Mouse (Mus musculus): ENCODE results near the gene Lefty2. TPM values are rescaled to one million over a fixed set of nuclear protein-coding genes. Genes with fewer than 3 reads are reported as not detected.

Gene Lefty2
- not detected for polyA plus RNA-seq (2012; fragmentation: generic; extraction: Trizol)
- long read RNA-seq, experiment 1 = 0 reads
- long read RNA-seq, experiment 2 = 0 reads

DNA sequence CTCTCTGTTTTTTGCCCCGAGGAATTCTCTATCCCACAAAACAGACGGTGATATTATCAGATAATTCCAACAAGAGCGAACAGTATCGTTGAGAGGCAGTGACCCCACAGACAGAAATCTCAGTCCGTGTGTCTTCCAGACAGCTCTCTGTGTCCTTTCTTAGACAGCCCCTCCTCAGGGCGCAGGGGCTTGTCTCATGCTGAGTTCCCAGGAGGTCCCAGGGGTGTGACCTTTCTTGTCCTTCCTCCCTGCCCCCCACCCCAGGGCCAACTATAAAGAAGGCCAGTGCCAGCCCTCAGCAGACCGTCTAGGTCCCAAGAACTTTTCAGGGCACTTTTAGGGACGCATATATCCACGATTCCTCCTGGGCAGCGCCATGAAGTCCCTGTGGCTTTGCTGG, at the start of gene Lefty2:
Gene Lefty2, plus strand, starts transcription at position 301 of the 400 bp plus-strand sequence.
- no peak within 1 kb of the TSS for H3K4me3 ChIP-seq (ENCODE audit: insufficient read depth, poor library complexity, severe bottlenecking)
- TF ChIP-seq MYOD1 (IDR thresholded peaks at IDR 0.05; ENCODE audit: control insufficient read depth, insufficient read length, low read depth) (no peak), USF1 (IDR thresholded peaks at IDR 0.05; ENCODE audit: low read depth) (no peak), CTCF (IDR thresholded peaks at IDR 0.05; ENCODE audit: control insufficient read depth, insufficient read depth, insufficient read length) (no peak), MYOG (IDR thresholded peaks at IDR 0.05; ENCODE audit: control insufficient read depth, extremely low read depth, insufficient read length) (no peak), CEBPB (IDR thresholded peaks at IDR 0.05; ENCODE audit: low read depth) (no peak), MAX (IDR thresholded peaks at IDR 0.05) (no peak), FOSL1 (IDR thresholded peaks at IDR 0.05; ENCODE audit: insufficient read depth, low read length, poor library complexity, severe bottlenecking) (no peak)
- no peaks in the 10 kb centered on the region for H3K79me2 ChIP-seq (ENCODE audit: control insufficient read depth, insufficient read depth)
- peaks cover 43% of the 10 kb centered on the region for H3K27me3 ChIP-seq (ENCODE audit: control insufficient read depth, insufficient read depth, insufficient read length)
- H3K79me3 ChIP-seq (ENCODE audit: low read depth) = no peaks in the 10 kb centered on the region
- no peak within 1 kb of the TSS for H3ac ChIP-seq (ENCODE audit: control insufficient read depth, insufficient read length, low read depth)
- no peaks in the 10 kb centered on the region for H3K36me3 ChIP-seq (ENCODE audit: control insufficient read depth, insufficient read depth)

DNA sequence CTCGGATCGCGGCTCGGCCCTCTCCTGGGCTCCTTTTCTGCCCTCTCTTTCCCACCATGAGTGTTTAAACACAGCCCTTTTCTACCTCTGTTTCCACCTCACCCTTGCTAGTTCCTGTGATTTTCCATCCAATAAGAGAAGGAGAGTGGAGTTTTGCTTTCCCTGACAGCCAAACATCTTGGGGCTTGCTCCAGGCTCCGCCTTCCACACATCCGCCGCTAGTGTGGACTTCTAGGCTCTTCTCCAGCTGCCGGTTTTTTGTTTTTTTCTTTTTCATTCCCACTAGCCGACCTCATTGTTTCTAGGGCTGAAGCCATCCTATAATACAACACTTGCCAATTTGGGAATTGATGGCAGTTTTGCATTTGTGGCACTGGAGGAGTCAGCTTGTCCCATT, 44.8 kb upstream of the Lefty2 start:
- peaks cover 20% of the 10 kb centered on the region for H3K79me3 ChIP-seq (ENCODE audit: low read depth)
- H3K27me3 ChIP-seq (ENCODE audit: control insufficient read depth, insufficient read depth, insufficient read length) = no peaks in the 10 kb centered on the region
- peaks cover 22% of the 10 kb centered on the region for H3K79me2 ChIP-seq (ENCODE audit: control insufficient read depth, insufficient read depth)
- TF ChIP-seq MAX (IDR thresholded peaks at IDR 0.05) (no peak), CTCF (IDR thresholded peaks at IDR 0.05; ENCODE audit: control insufficient read depth, insufficient read depth, insufficient read length) (no peak), MYOD1 (IDR thresholded peaks at IDR 0.05; ENCODE audit: control insufficient read depth, insufficient read length, low read depth) (no peak), MYOG (IDR thresholded peaks at IDR 0.05; ENCODE audit: control insufficient read depth, extremely low read depth, insufficient read length) (no peak), FOSL1 (IDR thresholded peaks at IDR 0.05; ENCODE audit: insufficient read depth, low read length, poor library complexity, severe bottlenecking) (no peak), CEBPB (IDR thresholded peaks at IDR 0.05; ENCODE audit: low read depth) (no peak), USF1 (IDR thresholded peaks at IDR 0.05; ENCODE audit: low read depth) (no peak)
- H3ac ChIP-seq (ENCODE audit: control insufficient read depth, insufficient read length, low read depth) = peak overlapping the region; percentile 75
- H3K36me3 ChIP-seq (ENCODE audit: control insufficient read depth, insufficient read depth) = no peaks in the 10 kb centered on the region
- peak overlapping the region; percentile 24 for H3K4me3 ChIP-seq (ENCODE audit: insufficient read depth, poor library complexity, severe bottlenecking)

DNA sequence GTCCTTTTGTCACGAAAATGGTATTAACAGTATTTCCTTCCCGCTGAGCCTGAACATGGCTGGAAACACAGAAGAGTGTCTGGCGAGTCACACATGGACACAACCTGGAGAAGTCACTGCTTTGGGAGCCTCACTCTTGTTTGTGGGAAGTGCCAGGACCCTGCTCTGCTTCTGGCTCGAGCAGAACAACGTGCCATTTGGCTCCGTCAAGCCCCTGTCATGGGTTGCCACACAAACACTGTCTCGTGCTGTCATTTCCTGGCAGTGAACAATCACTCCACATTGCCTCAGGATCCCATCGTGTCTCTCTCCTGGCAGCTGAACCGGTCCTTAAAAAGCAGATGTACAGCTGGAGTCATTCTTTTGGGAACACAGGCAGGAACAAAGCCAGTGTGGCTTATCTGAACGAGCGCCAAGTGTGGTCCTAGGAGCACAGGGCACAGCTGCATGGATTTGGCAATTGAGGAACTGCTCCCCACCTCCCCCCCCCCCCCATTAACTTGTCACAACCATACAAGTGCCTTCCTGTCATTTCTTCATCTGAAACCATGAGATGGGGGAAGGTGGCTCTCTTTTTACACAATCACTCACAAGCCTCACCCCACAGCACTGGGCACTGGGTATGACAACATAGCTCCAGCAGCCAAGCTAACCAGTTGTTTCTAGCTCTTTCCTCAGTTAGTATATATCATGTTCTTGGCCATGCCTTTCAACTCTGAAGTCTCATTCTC, 44.2 kb upstream of the Lefty2 start:
- Histone ChIP-seq H3K4me3 (ENCODE audit: insufficient read depth, poor library complexity, severe bottlenecking) (peak overlapping the region; percentile 24), H3K36me3 (ENCODE audit: control insufficient read depth, insufficient read depth) (no peaks in the 10 kb centered on the region), H3K79me2 (ENCODE audit: control insufficient read depth, insufficient read depth) (peaks cover 28% of the 10 kb centered on the region), H3K27me3 (ENCODE audit: control insufficient read depth, insufficient read depth, insufficient read length) (no peaks in the 10 kb centered on the region), H3K79me3 (ENCODE audit: low read depth) (peaks cover 25% of the 10 kb centered on the region), H3ac (ENCODE audit: control insufficient read depth, insufficient read length, low read depth) (peak overlapping the region; percentile 75)
- TF ChIP-seq MAX (IDR thresholded peaks at IDR 0.05) (no peak), FOSL1 (IDR thresholded peaks at IDR 0.05; ENCODE audit: insufficient read depth, low read length, poor library complexity, severe bottlenecking) (no peak), MYOD1 (IDR thresholded peaks at IDR 0.05; ENCODE audit: control insufficient read depth, insufficient read length, low read depth) (no peak), CTCF (IDR thresholded peaks at IDR 0.05; ENCODE audit: control insufficient read depth, insufficient read depth, insufficient read length) (no peak), CEBPB (IDR thresholded peaks at IDR 0.05; ENCODE audit: low read depth) (no peak), MYOG (IDR thresholded peaks at IDR 0.05; ENCODE audit: control insufficient read depth, extremely low read depth, insufficient read length) (no peak), USF1 (IDR thresholded peaks at IDR 0.05; ENCODE audit: low read depth) (no peak)

DNA sequence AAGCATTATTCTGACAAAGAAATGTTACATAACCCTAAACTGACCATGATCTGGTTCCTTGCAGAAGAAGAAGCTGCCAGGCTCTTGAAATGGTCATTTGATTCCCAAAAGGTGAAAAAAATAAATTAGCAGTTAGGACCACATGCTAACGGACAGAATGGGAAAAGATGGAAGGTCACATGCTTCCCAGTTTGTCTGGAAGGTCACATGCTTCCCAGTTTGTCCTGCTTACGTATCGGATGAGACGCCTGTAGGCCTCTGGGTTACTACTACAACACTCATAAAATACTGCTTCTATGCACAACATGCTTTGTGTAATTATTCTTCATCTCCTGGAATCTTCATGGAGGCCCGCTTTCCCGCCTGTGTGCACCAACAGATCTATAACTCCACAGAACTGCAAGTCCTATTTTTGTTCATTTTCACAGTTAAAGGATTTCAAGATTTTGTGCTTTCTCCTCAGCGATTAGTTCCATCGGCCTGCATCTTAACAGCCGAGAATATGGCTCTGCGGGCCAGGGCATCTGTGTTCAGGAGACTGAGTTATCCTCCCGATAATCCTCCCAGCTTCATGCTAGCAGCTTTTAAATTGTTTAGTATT, 43.1 kb upstream of the Lefty2 start:
- H3K4me3 ChIP-seq (ENCODE audit: insufficient read depth, poor library complexity, severe bottlenecking) = peak overlapping the region; percentile 29
- peaks cover 38% of the 10 kb centered on the region for H3K79me2 ChIP-seq (ENCODE audit: control insufficient read depth, insufficient read depth)
- H3ac ChIP-seq (ENCODE audit: control insufficient read depth, insufficient read length, low read depth) = peak overlapping the region; percentile 53
- TF ChIP-seq USF1 (IDR thresholded peaks at IDR 0.05; ENCODE audit: low read depth) = peak; percentile 69
- TF ChIP-seq MYOD1 (IDR thresholded peaks at IDR 0.05; ENCODE audit: control insufficient read depth, insufficient read length, low read depth) = no peak
- peaks cover 5% of the 10 kb centered on the region for H3K36me3 ChIP-seq (ENCODE audit: control insufficient read depth, insufficient read depth)
- H3K79me3 ChIP-seq (ENCODE audit: low read depth) = peaks cover 31% of the 10 kb centered on the region
- H3K27me3 ChIP-seq (ENCODE audit: control insufficient read depth, insufficient read depth, insufficient read length) = no peaks in the 10 kb centered on the region

DNA sequence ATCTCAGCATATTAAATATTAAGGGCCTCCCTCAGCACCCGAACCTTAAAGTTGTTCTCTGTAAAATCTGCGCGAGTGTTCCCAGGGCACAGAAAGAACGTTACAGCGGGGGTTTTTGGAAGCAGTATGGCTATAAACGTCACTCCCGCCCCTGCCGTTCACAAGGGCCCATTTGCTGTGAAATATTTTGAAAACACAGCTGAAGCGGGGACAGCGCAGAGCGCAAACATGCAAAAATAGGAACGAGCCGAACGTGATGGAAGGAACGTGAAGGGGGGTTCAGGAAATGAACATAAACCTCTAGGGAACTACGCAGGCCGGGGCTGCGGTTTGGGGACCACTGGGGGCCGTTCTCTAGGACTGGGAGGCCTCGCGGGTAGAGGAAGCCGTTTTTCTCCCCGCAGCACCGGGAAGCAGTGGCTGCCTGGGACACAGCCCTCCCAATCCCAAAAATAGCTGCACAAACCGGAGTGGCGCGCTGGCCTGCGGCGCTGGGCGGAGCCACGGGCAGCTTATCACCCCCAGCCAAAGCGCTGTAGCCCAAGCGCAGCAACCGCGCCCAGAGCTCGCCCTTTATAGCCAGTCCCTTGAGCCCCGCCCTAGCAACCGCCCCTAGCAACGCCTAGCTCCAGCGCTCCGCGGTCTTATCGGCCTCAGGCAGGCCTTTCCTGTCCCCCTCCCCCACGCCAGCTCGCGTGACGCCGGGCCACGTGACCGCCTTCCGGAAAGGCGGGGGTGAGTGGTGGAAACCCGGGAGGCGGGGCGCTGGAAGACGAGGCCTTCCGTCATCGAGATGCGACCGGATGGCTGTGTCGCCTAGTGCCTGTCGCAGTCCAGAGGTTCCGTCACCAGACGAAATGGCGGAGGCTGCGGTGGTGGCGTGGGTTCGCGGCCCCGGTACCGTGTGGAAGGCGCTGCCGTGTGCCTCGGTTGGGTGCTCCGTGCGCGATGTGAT, 42.3 kb upstream of the Lefty2 start, which contains the start of gene Sde2:
Gene Sde2, plus strand, starts transcription at position 812 of the 955 bp plus-strand sequence.
- peaks cover 46% of the 10 kb centered on the region for H3K79me2 ChIP-seq (ENCODE audit: control insufficient read depth, insufficient read depth)
- no peaks in the 10 kb centered on the region for H3K27me3 ChIP-seq (ENCODE audit: control insufficient read depth, insufficient read depth, insufficient read length)
- peaks cover 10% of the 10 kb centered on the region for H3K36me3 ChIP-seq (ENCODE audit: control insufficient read depth, insufficient read depth)
- peaks cover 37% of the 10 kb centered on the region for H3K79me3 ChIP-seq (ENCODE audit: low read depth)
- no peak for TF ChIP-seq MYOG (IDR thresholded peaks at IDR 0.05; ENCODE audit: control insufficient read depth, extremely low read depth, insufficient read length)
- TF ChIP-seq MAX (IDR thresholded peaks at IDR 0.05) = peak; percentile 79
- peak; percentile 99 for TF ChIP-seq USF1 (IDR thresholded peaks at IDR 0.05; ENCODE audit: low read depth)
- H3ac ChIP-seq (ENCODE audit: control insufficient read depth, insufficient read length, low read depth) = peak within 1 kb of the TSS; percentile 95
- H3K4me3 ChIP-seq (ENCODE audit: insufficient read depth, poor library complexity, severe bottlenecking) = peak within 1 kb of the TSS; percentile 89

All from C2C12 (cell line).